Mouse (Mus musculus) forelimb bud, embryonic 11.5 days (tissue): Measurements from ENCODE around the gene Psmb8.

Experiments used
- DNase-seq: peaks from one replicate; pipeline ENCODE4 v3.0.0-alpha.2; 2012; ENCODE audit warnings: low read depth, low spot score

Psmb8 gene

GRCm38 (mm10) chr17:34248764-34249163, 51.2 kb downstream of the Psmb8 start:
- DNase-seq, result no peak

GRCm38 (mm10) chr17:34249361-34249760, 51.8 kb downstream of the Psmb8 start:
- DNase-seq, result no peak

DNA sequence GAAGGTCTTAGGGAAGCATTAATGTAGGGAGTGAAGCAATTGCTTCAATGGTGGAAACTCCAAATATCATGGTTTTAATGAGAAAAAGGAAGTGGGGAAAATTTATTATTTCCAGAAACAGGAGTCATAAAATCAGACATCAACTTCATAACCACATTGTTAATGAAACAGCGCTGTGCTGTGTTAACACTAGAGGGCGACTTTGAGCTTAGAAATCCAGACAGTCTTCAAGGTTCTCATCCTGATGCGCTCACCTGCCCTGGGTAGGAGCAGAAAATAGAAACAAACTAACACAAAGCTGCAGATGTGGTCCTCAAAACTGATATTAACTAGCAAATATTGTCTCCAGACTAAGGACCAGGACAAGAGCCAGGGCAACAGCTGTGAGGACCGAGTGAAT, 52.4 kb downstream of the Psmb8 start:
- no peak for DNase-seq
